Mouse (Mus musculus): ENCODE data around the gene Tubg2.
"Not testable (repeated sequence)": the region's sequence is repeated elsewhere in the genome, so short reads cannot be mapped to it uniquely, and the experiment has no call there.

Tubg2 gene

GRCm38 (mm10) chr11:101155728-101156371 is at the start of gene Tubg2:
Gene Tubg2, plus strand, starts transcription at chr11:101155907.
- peak; percentile 87 for DNase-seq

- no peak for DNase-seq
Observed at GRCm38 (mm10) chr11:101109351-101109750, 46.4 kb upstream of the Tubg2 start.

- no peak for DNase-seq
Observed at GRCm38 (mm10) chr11:101110708-101111107, 45.0 kb upstream of the Tubg2 start.

- no peak for DNase-seq
Observed at GRCm38 (mm10) chr11:101111178-101111577, 44.5 kb upstream of the Tubg2 start.

GRCm38 (mm10) chr11:101112186-101112585 is 43.5 kb upstream of the Tubg2 start:
- DNase-seq: no peak

- no peak for DNase-seq
Observed at GRCm38 (mm10) chr11:101115564-101115963, 40.1 kb upstream of the Tubg2 start.

- DNase-seq: no peak
Observed at GRCm38 (mm10) chr11:101118105-101118504, 37.6 kb upstream of the Tubg2 start.

GRCm38 (mm10) chr11:101119131-101119760 is 36.5 kb upstream of the Tubg2 start:
- DNase-seq: no peak

GRCm38 (mm10) chr11:101119761-101120544 is 35.8 kb upstream of the Tubg2 start, which contains the start of the genes Retreg3 and Tubg1:
Gene Retreg3, minus strand, starts transcription at chr11:101119893.
Gene Tubg1, plus strand, starts transcription at chr11:101119938.
- DNase-seq: peak; percentile 99

GRCm38 (mm10) chr11:101120545-101121188 is 35.0 kb upstream of the Tubg2 start:
- peak; percentile 56 for DNase-seq

GRCm38 (mm10) chr11:101124494-101124893 is 31.2 kb upstream of the Tubg2 start:
- not testable (repeated sequence) for DNase-seq

GRCm38 (mm10) chr11:101125008-101125407 is 30.7 kb upstream of the Tubg2 start:
- DNase-seq: peak; percentile 58

GRCm38 (mm10) chr11:101127075-101127474 is 28.6 kb upstream of the Tubg2 start:
- no peak for DNase-seq

- DNase-seq: peak; percentile 90
Observed at GRCm38 (mm10) chr11:101128996-101129577, 26.6 kb upstream of the Tubg2 start.

- DNase-seq: peak; percentile 76
Observed at GRCm38 (mm10) chr11:101130056-101130756, 25.5 kb upstream of the Tubg2 start.

- peak; percentile 81 for DNase-seq
Observed at GRCm38 (mm10) chr11:101131187-101131586, 24.5 kb upstream of the Tubg2 start.

- DNase-seq: peak; percentile 57
Observed at GRCm38 (mm10) chr11:101131701-101132100, 24.0 kb upstream of the Tubg2 start.

- peak; percentile 28 for DNase-seq
Observed at GRCm38 (mm10) chr11:101133037-101133436, 22.7 kb upstream of the Tubg2 start.

GRCm38 (mm10) chr11:101134217-101134865 is 21.4 kb upstream of the Tubg2 start:
- DNase-seq: peak; percentile 62

GRCm38 (mm10) chr11:101137000-101137399 is 18.7 kb upstream of the Tubg2 start:
- DNase-seq: no peak

- peak; percentile 44 for DNase-seq
Observed at GRCm38 (mm10) chr11:101138536-101139181, 17.0 kb upstream of the Tubg2 start.
